Mouse (Mus musculus): ENCODE data around the gene Zfp319.

The Zfp319 gene

GRCm38 (mm10) chr8:95310342-95310970, 21.3 kb downstream of the Zfp319 start, which contains the start of gene Tepp:
Gene Tepp, plus strand, starts transcription at chr8:95310566.
- peak; percentile 84 for DNase-seq (ENCODE audit: low read depth, low spot score)

GRCm38 (mm10) chr8:95306431-95306830, 25.3 kb downstream of the Zfp319 start, which contains the start of gene Cngb1:
Gene Cngb1, minus strand, starts transcription at chr8:95306585.
- peak; percentile 89 for DNase-seq (ENCODE audit: low read depth, low spot score)

DNA sequence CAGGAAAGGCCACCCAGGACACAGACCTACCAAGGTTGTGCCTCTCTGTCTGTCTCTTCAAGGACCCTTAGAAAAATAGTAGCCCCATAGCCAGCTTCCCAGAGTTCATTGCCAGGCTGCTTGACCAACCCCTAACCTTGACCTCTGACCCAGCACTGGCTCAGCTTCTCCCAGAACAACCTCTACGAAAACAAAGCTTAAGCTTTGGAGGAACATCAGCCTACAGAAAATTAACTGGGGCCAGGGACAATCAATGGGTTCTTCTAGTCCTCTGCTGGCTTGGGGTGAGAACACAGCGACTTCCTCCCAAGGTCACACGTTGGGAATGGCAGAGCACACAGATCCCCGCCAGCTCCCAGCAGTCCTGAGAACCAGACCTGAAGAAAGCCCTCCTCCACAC, 26.2 kb downstream of the Zfp319 start:
- no peak for DNase-seq (ENCODE audit: low read depth, low spot score)

- no peak for DNase-seq (ENCODE audit: low read depth, low spot score)
Measured at GRCm38 (mm10) chr8:95302410-95302809, 29.3 kb downstream of the Zfp319 start.

GRCm38 (mm10) chr8:95293891-95294290, 37.9 kb downstream of the Zfp319 start:
- no peak for DNase-seq (ENCODE audit: low read depth, low spot score)

DNA sequence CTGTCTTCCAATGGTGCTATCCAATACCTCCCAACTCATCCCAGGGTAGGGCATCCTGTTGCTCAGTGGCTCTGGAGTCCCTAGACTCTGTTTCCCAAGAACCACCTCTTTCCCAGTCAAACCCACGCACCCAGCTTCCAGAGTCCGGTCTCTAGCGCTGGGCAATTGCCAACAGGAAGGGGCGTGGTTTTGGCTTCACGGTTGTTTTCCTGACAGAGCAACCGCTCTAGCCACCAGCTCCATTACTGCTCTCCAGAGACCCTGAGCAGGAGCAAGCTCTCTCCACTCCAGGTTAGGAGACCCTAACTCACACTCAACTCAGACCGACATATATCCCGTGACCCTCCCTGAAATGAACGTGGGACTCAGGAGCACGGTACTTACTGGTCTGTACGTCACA, 38.6 kb downstream of the Zfp319 start:
- DNase-seq (ENCODE audit: low read depth, low spot score): no peak

- DNase-seq (ENCODE audit: low read depth, low spot score): no peak
Measured at GRCm38 (mm10) chr8:95289066-95289650, 42.6 kb downstream of the Zfp319 start.

DNA sequence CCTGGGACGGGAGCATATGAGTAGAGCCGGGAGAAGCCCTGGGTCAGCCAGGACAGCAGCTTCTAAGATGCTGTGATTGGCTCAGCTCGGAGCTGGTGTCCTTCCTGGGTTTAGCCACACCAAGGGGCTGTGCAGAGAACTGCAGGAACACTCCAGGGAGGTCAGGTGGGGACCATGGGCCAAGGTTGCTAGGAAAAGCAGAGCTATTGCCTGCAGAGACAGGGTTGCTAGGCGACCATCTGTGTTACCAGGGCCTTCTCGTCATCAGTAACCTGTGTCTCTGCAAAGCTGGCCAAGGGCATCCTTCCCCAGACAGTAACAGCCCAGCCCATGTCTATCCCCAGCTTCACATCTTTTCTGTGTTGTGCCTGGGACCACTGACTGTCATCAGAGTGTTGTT, 50.3 kb downstream of the Zfp319 start:
- DNase-seq (ENCODE audit: low read depth, low spot score): no peak
